Mouse (Mus musculus): ENCODE measurements around the gene Olfr1368. TPM values are rescaled to one million over a fixed set of nuclear protein-coding genes. Genes with fewer than 3 reads are reported as not detected.
"Not testable (repeated sequence)": the region's sequence is repeated elsewhere in the genome, so short reads cannot be mapped to it uniquely, and the experiment has no call there.

The Olfr1368 gene
- total and polyA plus RNA-seq, 2 experiments from 2014 or later, result not detected

DNA sequence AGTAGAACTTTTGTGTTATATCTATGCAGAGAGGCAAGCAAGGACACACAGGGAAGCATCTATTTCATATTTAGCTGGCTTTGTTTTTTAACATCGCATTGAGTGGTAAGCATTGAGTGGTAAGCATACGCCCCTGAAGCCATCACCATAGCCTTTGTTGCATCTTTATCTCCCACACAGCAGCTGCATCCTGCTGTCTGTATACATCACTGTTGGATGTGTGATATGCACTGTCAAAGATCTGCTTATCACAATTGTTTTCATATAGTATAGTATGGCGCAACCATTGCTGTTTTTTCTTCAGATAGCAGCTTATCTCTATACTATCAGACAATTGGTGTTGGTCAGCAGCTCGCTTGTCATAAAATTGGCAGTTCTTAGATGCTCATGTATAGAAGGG lies 31.5 kb downstream of the Olfr1368 start:
- no peak overlapping the region for H3K9ac ChIP-seq
- ATAC-seq (no peak), DNase-seq (no peak)
- H3K27me3 ChIP-seq (ENCODE audit: insufficient read depth, low read length), result no peaks in the 10 kb centered on the region
- H3K4me3 ChIP-seq (ENCODE audit: low read depth, low read length), result no peak overlapping the region
- no peaks in the 10 kb centered on the region for H3K4me1 ChIP-seq (ENCODE audit: insufficient read depth)
- TF ChIP-seq CTCF (IDR thresholded peaks at IDR 0.05; ENCODE audit: low read depth), result no peak
- 88% methylated on average over 4 of the region's 4 CpGs for WGBS
- H3K27ac ChIP-seq (ENCODE audit: low read depth, low read length), result no peak overlapping the region
- no peaks in the 10 kb centered on the region for H3K9me3 ChIP-seq (ENCODE audit: low read length)
- H3K36me3 ChIP-seq (ENCODE audit: insufficient read depth), result no peaks in the 10 kb centered on the region
- H3K4me2 ChIP-seq (ENCODE audit: low read depth), result no peak overlapping the region

DNA sequence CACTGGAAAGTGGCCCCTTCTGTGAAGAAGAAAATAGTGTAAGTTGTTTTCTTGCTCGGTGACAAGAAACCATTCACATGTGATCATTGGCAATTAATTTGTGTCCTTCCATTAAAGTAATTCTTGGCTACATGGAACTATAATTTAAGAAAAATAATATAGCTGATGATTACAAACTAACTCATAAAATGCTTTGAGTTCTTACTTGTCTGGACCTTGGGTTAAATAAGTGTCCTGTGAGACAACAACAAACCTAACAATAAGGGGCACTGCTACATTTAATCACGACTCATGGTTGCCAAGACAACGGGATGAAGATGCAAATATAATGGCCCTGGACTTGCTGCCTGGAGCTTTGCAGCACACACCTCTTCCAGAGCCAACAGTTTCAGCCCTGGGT lies 34.5 kb downstream of the Olfr1368 start, which contains the start of gene Olfr1369-ps1:
Gene Olfr1369-ps1, plus strand, starts transcription at position 301 of the 400 bp plus-strand sequence.
- WGBS, result 55% methylated on average over 3 of the region's 3 CpGs
- not testable (repeated sequence) for H3K4me3 ChIP-seq (ENCODE audit: low read depth, low read length); DNase-seq; H3K9me3 ChIP-seq (ENCODE audit: low read length); H3K27me3 ChIP-seq (ENCODE audit: insufficient read depth, low read length); H3K9ac ChIP-seq; H3K27ac ChIP-seq (ENCODE audit: low read depth, low read length); H3K4me1 ChIP-seq (ENCODE audit: insufficient read depth); ATAC-seq; H3K36me3 ChIP-seq (ENCODE audit: insufficient read depth); H3K4me2 ChIP-seq (ENCODE audit: low read depth)

- Histone ChIP-seq H3K9ac (no peak overlapping the region), H3K4me1 (ENCODE audit: insufficient read depth) (no peaks in the 10 kb centered on the region), H3K9me3 (ENCODE audit: low read length) (no peaks in the 10 kb centered on the region), H3K4me2 (ENCODE audit: low read depth) (no peak overlapping the region), H3K27me3 (ENCODE audit: insufficient read depth, low read length) (no peaks in the 10 kb centered on the region), H3K4me3 (ENCODE audit: low read depth, low read length) (no peak overlapping the region), H3K36me3 (ENCODE audit: insufficient read depth) (no peaks in the 10 kb centered on the region), H3K27ac (ENCODE audit: low read depth, low read length) (no peak overlapping the region)
- no peak for ATAC-seq
- no peak for TF ChIP-seq CTCF (IDR thresholded peaks at IDR 0.05; ENCODE audit: low read depth)
- WGBS, result 89% methylated on average over 6 of the region's 6 CpGs
- no peak for DNase-seq
Observed at GRCm38 (mm10) chr13:21110441-21110840, 35.2 kb downstream of the Olfr1368 start.

- DNase-seq (no peak), ATAC-seq (no peak)
- Histone ChIP-seq H3K36me3 (ENCODE audit: insufficient read depth) (no peaks in the 10 kb centered on the region), H3K9ac (no peak overlapping the region), H3K4me3 (ENCODE audit: low read depth, low read length) (no peak overlapping the region), H3K27me3 (ENCODE audit: insufficient read depth, low read length) (no peaks in the 10 kb centered on the region), H3K9me3 (ENCODE audit: low read length) (no peaks in the 10 kb centered on the region), H3K4me1 (ENCODE audit: insufficient read depth) (no peaks in the 10 kb centered on the region), H3K4me2 (ENCODE audit: low read depth) (no peak overlapping the region), H3K27ac (ENCODE audit: low read depth, low read length) (no peak overlapping the region)
- WGBS, result 93% methylated on average over 3 of the region's 3 CpGs
- TF ChIP-seq CTCF (IDR thresholded peaks at IDR 0.05; ENCODE audit: low read depth), result no peak
Observed at GRCm38 (mm10) chr13:21109759-21110158, 35.9 kb downstream of the Olfr1368 start.

Other genes with a start within 250 kb of the Olfr1368 start
- gene Olfr1370, start 70.9 kb downstream of the Olfr1368 start, total RNA-seq (2014; rRNA removed), result not detected in 2 replicates
- not detected in 2 replicates for gene Olfr1370, start 70.9 kb downstream of the Olfr1368 start, polyA plus RNA-seq (2015; fragmentation: Nextera tagmentation; extraction: Ambion mirVana)
- not detected in 2 replicates for gene Olfr1369-ps1, start 34.4 kb downstream of the Olfr1368 start, total RNA-seq (2014; rRNA removed)
- not detected in 2 replicates for gene Olfr1369-ps1, start 34.4 kb downstream of the Olfr1368 start, polyA plus RNA-seq (2015; fragmentation: Nextera tagmentation; extraction: Ambion mirVana)
- gene Olfr263, start 16.2 kb downstream of the Olfr1368 start, total RNA-seq (2014; rRNA removed), result not detected in 2 replicates
- not detected in 2 replicates for gene Olfr263, start 16.2 kb downstream of the Olfr1368 start, polyA plus RNA-seq (2015; fragmentation: Nextera tagmentation; extraction: Ambion mirVana)
- gene Trim27, start 33.6 kb upstream of the Olfr1368 start, total RNA-seq (2014; rRNA removed), result 81.7 and 90.9 TPM in 2 replicates
- gene Trim27, start 33.6 kb upstream of the Olfr1368 start, polyA plus RNA-seq (2015; fragmentation: Nextera tagmentation; extraction: Ambion mirVana), result 72.7 and 85.3 TPM in 2 replicates
- gene Gpx5, start 146.9 kb upstream of the Olfr1368 start, total RNA-seq (2014; rRNA removed), result not detected in 2 replicates
- not detected in 2 replicates for gene Gpx5, start 146.9 kb upstream of the Olfr1368 start, polyA plus RNA-seq (2015; fragmentation: Nextera tagmentation; extraction: Ambion mirVana)
- gene Gpx6, start 166.3 kb upstream of the Olfr1368 start, total RNA-seq (2014; rRNA removed), result 0.15 TPM in 1 of 2 replicates, not detected in the other
- gene Gpx6, start 166.3 kb upstream of the Olfr1368 start, polyA plus RNA-seq (2015; fragmentation: Nextera tagmentation; extraction: Ambion mirVana), result 0.11 and 0.14 TPM in 2 replicates
- gene Olfr1367, start 201.0 kb upstream of the Olfr1368 start, total RNA-seq (2014; rRNA removed), result not detected in 2 replicates
- not detected in 2 replicates for gene Olfr1367, start 201.0 kb upstream of the Olfr1368 start, polyA plus RNA-seq (2015; fragmentation: Nextera tagmentation; extraction: Ambion mirVana)
- 10.4 and 11.5 TPM in 2 replicates for gene Zscan12, start 217.0 kb upstream of the Olfr1368 start, total RNA-seq (2014; rRNA removed)
- gene Zscan12, start 217.0 kb upstream of the Olfr1368 start, polyA plus RNA-seq (2015; fragmentation: Nextera tagmentation; extraction: Ambion mirVana), result 7.2 and 8.1 TPM in 2 replicates